Comparison of ENCODE assay signal across 9 mouse cellular contexts in the genomic region with DNA sequence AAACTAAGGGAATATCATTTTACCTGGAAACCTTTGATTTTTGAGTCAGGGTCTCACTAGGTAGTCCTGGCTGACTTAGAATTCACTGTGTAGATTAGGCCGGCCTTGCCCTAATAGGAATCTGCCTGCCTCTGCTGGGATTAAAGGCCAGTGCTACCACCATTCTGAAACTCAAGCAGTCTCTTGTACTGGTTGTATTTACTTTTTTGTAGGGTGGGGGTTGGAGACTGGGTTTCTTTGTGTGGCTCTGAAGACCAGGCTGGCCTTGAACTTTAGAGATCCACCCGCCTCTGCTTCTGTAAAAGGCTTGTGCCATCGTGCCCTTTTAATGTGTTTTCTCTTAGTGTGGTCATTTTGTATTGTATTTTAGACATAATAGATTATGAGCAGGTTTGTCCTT. TPM values are rescaled to one million over a fixed set of nuclear protein-coding genes. Genes with fewer than 3 reads are reported as not detected.
DNase-seq lines count a peak whose midpoint lies in the region; ATAC-seq and TF ChIP-seq lines count a peak whose summit lies in the region.
"Had no signal": no experiment of that assay in that cellular context is flagged by ENCODE, and none has a peak within 500 bp of the region (broad histone marks: within the 10 kb centered on the region; RNA-seq: fewer than 3 reads in every experiment).

No protein-coding gene starts in this region.

- H3K9ac ChIP-seq in kidney, embryonic 14.5 days (ENCODE audit: low read depth, low read length): peak overlapping the region; percentile 2; the same call in 1 of the 2 replicates
- 0 out of 2 replicates have a peak overlapping the region, but pooled peaks have one; percentile 22 for H3K9ac ChIP-seq in hindbrain, embryonic 15.5 days
- no peak overlapping the region for H3K9ac ChIP-seq in midbrain, embryonic 15.5 days

- peaks cover 21% of the 10 kb centered on the region for H3K36me3 ChIP-seq in kidney, embryonic 14.5 days (ENCODE audit: control insufficient read depth, insufficient read depth, low read length)
- H3K36me3 ChIP-seq in kidney, adult 2 months (ENCODE audit: control insufficient read depth, insufficient read depth, low read length): no peaks in the 10 kb centered on the region; the same call in 1 of the 2 replicates
- H3K36me3 ChIP-seq in hindbrain, embryonic 15.5 days: peaks cover 9% of the 10 kb centered on the region
- H3K36me3 ChIP-seq in midbrain, embryonic 15.5 days (replicated peaks): peaks cover 12% of the 10 kb centered on the region; the same call in 1 of the 2 replicates
- H3K36me3 ChIP-seq in thymus, adult 2 months (ENCODE audit: control insufficient read depth, insufficient read depth, low read length): peaks cover 19% of the 10 kb centered on the region

- whole genome bisulfite sequencing in kidney, embryonic 14.5 days: 57% methylated on average over 3 of the region's 3 CpGs
- 36% methylated on average over 3 of the region's 3 CpGs for WGBS in kidney, adult 2 months
- 55% methylated on average over 3 of the region's 3 CpGs for WGBS in hindbrain, embryonic 15.5 days
- 46% methylated on average over 3 of the region's 3 CpGs for WGBS in midbrain, embryonic 15.5 days
- WGBS in thymus, adult 2 months: 48% methylated on average over 3 of the region's 3 CpGs

- H3K4me1 ChIP-seq in kidney, embryonic 14.5 days (ENCODE audit: control insufficient read depth, insufficient read depth, low read length): peaks cover 9% of the 10 kb centered on the region; the same call in 1 of the 2 replicates
- peaks cover 6% of the 10 kb centered on the region; the same call in 1 of the 2 replicates for H3K4me1 ChIP-seq in kidney, adult 2 months (ENCODE audit: control insufficient read depth, insufficient read depth, low read length)
- H3K4me1 ChIP-seq in bone marrow macrophage, adult 2 months (ENCODE audit: control insufficient read depth, insufficient read depth, low read length): peaks cover 14% of the 10 kb centered on the region
- H3K4me1 ChIP-seq in hindbrain, embryonic 15.5 days (replicated peaks): peaks cover 29% of the 10 kb centered on the region
- H3K4me1 ChIP-seq in midbrain, embryonic 15.5 days: peaks cover 29% of the 10 kb centered on the region
- peaks cover 2% of the 10 kb centered on the region for H3K4me1 ChIP-seq in thymus, adult 2 months (replicated peaks; ENCODE audit: control insufficient read depth, insufficient read depth, low read length)

- H3K27me3 ChIP-seq in kidney, embryonic 14.5 days (ENCODE audit: control insufficient read depth, insufficient read depth, low read length): no peaks in the 10 kb centered on the region
- H3K27me3 ChIP-seq in kidney, adult 2 months (replicated peaks; ENCODE audit: control insufficient read depth, insufficient read depth, low read length): no peaks in the 10 kb centered on the region
- H3K27me3 ChIP-seq in hindbrain, embryonic 15.5 days: no peaks in the 10 kb centered on the region
- no peaks in the 10 kb centered on the region for H3K27me3 ChIP-seq in midbrain, embryonic 15.5 days (replicated peaks)
- no peaks in the 10 kb centered on the region for H3K27me3 ChIP-seq in thymus, adult 2 months (ENCODE audit: control insufficient read depth, insufficient read depth, low read length)

- peak overlapping the region; percentile 52 for H3K4me2 ChIP-seq in kidney, embryonic 14.5 days (replicated peaks; ENCODE audit: low read depth, low read length)
- H3K4me2 ChIP-seq in hindbrain, embryonic 15.5 days: peak overlapping the region; percentile 79
- H3K4me2 ChIP-seq in midbrain, embryonic 15.5 days: peak overlapping the region; percentile 92

- ATAC-seq in kidney, embryonic 14.5 days (ENCODE audit: low FRiP score, low TSS enrichment): no peak
- ATAC-seq in hindbrain, embryonic 15.5 days (ENCODE audit: low FRiP score, low read depth): no peak
- no peak for ATAC-seq in midbrain, embryonic 15.5 days (replicated peaks)
- ATAC-seq in granulocyte monocyte progenitor cell, adult 5-6 weeks (replicated peaks; ENCODE audit: poor library complexity, severe bottlenecking): no peak
- ATAC-seq in cerebellum, adult (ENCODE audit: insufficient number of reproducible peaks, low FRiP score, low TSS enrichment): no peak

- H3K27ac ChIP-seq in kidney, embryonic 14.5 days (ENCODE audit: low read depth, low read length): no peak overlapping the region
- no peak overlapping the region for H3K27ac ChIP-seq in kidney, adult 2 months (ENCODE audit: insufficient read depth, low read depth, low read length)
- H3K27ac ChIP-seq in bone marrow macrophage, adult 2 months (ENCODE audit: insufficient read depth, low read depth, low read length): no peak overlapping the region
- H3K27ac ChIP-seq in hindbrain, embryonic 15.5 days (replicated peaks): no peak overlapping the region
- no peak overlapping the region for H3K27ac ChIP-seq in midbrain, embryonic 15.5 days
- H3K27ac ChIP-seq in thymus, adult 2 months (ENCODE audit: control insufficient read depth, insufficient read depth, low read length): no peak overlapping the region

- H3K9me3 ChIP-seq in kidney, embryonic 14.5 days (ENCODE audit: control insufficient read depth, low read length): no peaks in the 10 kb centered on the region
- no peaks in the 10 kb centered on the region for H3K9me3 ChIP-seq in hindbrain, embryonic 15.5 days
- no peaks in the 10 kb centered on the region for H3K9me3 ChIP-seq in midbrain, embryonic 15.5 days

- no peak for TF ChIP-seq CTCF in kidney, adult 2 months (conservative IDR thresholded peaks at IDR 0.05; ENCODE audit: insufficient read depth, insufficient read length, low read depth, low read length)
- no peak for TF ChIP-seq CTCF in bone marrow macrophage, adult 2 months (IDR thresholded peaks at IDR 0.05; ENCODE audit: low read depth, low read length)
- no peak for TF ChIP-seq CTCF in thymus, adult 2 months (IDR thresholded peaks at IDR 0.05; ENCODE audit: borderline replicate concordance, control insufficient read depth, extremely low read depth, insufficient read depth, low read length, poor library complexity)

- no peak for DNase-seq in kidney, adult 2 months
- no peak for DNase-seq in thymus, adult 2 months
- DNase-seq: adrenal gland, adult 8-10 months had no signal

- peak overlapping the region; percentile 91 for H3K4me3 ChIP-seq in kidney, embryonic 14.5 days (ENCODE audit: low read length)
- no peak overlapping the region for H3K4me3 ChIP-seq in kidney, adult 2 months (ENCODE audit: insufficient read depth, low read depth, low read length)
- H3K4me3 ChIP-seq in bone marrow macrophage, adult 2 months (ENCODE audit: insufficient read depth, low read length): peak overlapping the region; percentile 49
- H3K4me3 ChIP-seq in hindbrain, embryonic 15.5 days: peak overlapping the region; percentile 93
- H3K4me3 ChIP-seq in midbrain, embryonic 15.5 days: peak overlapping the region; percentile 82
- no peak overlapping the region for H3K4me3 ChIP-seq in thymus, adult 2 months (ENCODE audit: control insufficient read depth, insufficient read depth, low read length)

- TF ChIP-seq POLR2A in kidney, adult 2 months (IDR thresholded peaks at IDR 0.05; ENCODE audit: low read depth, low read length): no peak
- TF ChIP-seq POLR2A in bone marrow macrophage, adult 2 months (IDR thresholded peaks at IDR 0.05; ENCODE audit: borderline replicate concordance, low read depth, low read length): no peak
- TF ChIP-seq POLR2A in thymus, adult 2 months (IDR thresholded peaks at IDR 0.05; ENCODE audit: control insufficient read depth, extremely low read depth, insufficient read depth, low read length, poor library complexity): no peak

RNA-seq across cellular contexts. Expression of gene Son, which starts 1.9 kb away (rescaled TPM):
- 160 and 167 TPM in 2 replicates for polyA plus RNA-seq in kidney, embryonic 14.5 days (2014; fragmentation: Nextera tagmentation; extraction: Ambion mirVana)
- polyA plus RNA-seq in kidney, adult 2 months (2012; rRNA removed): 78.0 and 81.9 TPM in 2 replicates
- polyA plus RNA-seq in bone marrow macrophage, adult 2 months (2012; ENCODE audit: insufficient read depth, insufficient read length, missing spikeins): 237 and 238 TPM in 2 replicates
- polyA plus RNA-seq in hindbrain, embryonic 15.5 days (2015; fragmentation: Nextera tagmentation; extraction: Ambion mirVana): 110 and 114 TPM in 2 replicates
- 118 and 128 TPM in 2 replicates for polyA plus RNA-seq in midbrain, embryonic 15.5 days (2015; fragmentation: Nextera tagmentation; extraction: Ambion mirVana)
- total RNA-seq in granulocyte monocyte progenitor cell, adult 5-6 weeks (2014; fragmentation: Nextera tagmentation): 326 and 356 TPM in 2 replicates
- 242 and 285 TPM in 2 replicates for total RNA-seq in granulocyte monocyte progenitor cell, adult 5-6 weeks (2017)
- 258 and 261 TPM in 2 replicates for polyA plus RNA-seq in thymus, adult 2 months (2012; rRNA removed)

RNA-seq across cellular contexts. Expression of gene Gart, which starts 2.5 kb away (rescaled TPM):
- 90.5 and 128 TPM in 2 replicates for polyA plus RNA-seq in kidney, embryonic 14.5 days (2014; fragmentation: Nextera tagmentation; extraction: Ambion mirVana)
- polyA plus RNA-seq in kidney, adult 2 months (2012; rRNA removed): 30.3 and 39.4 TPM in 2 replicates
- 27.6 and 31.6 TPM in 2 replicates for polyA plus RNA-seq in bone marrow macrophage, adult 2 months (2012; ENCODE audit: insufficient read depth, insufficient read length, missing spikeins)
- 56.7 and 59.1 TPM in 2 replicates for polyA plus RNA-seq in hindbrain, embryonic 15.5 days (2015; fragmentation: Nextera tagmentation; extraction: Ambion mirVana)
- 60.7 and 62.0 TPM in 2 replicates for polyA plus RNA-seq in midbrain, embryonic 15.5 days (2015; fragmentation: Nextera tagmentation; extraction: Ambion mirVana)
- total RNA-seq in granulocyte monocyte progenitor cell, adult 5-6 weeks (2014; fragmentation: Nextera tagmentation): 169 and 244 TPM in 2 replicates
- 443 and 453 TPM in 2 replicates for total RNA-seq in granulocyte monocyte progenitor cell, adult 5-6 weeks (2017)
- polyA plus RNA-seq in thymus, adult 2 months (2012; rRNA removed): 44.6 and 48.6 TPM in 2 replicates

RNA-seq across cellular contexts. Expression of gene Dnajc28, which starts 30.4 kb away (rescaled TPM):
- polyA plus RNA-seq in kidney, embryonic 14.5 days (2014; fragmentation: Nextera tagmentation; extraction: Ambion mirVana): 2.9 and 3.0 TPM in 2 replicates
- 3.9 and 5.9 TPM in 2 replicates for polyA plus RNA-seq in kidney, adult 2 months (2012; rRNA removed)
- 7.5 and 7.9 TPM in 2 replicates for polyA plus RNA-seq in bone marrow macrophage, adult 2 months (2012; ENCODE audit: insufficient read depth, insufficient read length, missing spikeins)
- 5.6 and 5.8 TPM in 2 replicates for polyA plus RNA-seq in hindbrain, embryonic 15.5 days (2015; fragmentation: Nextera tagmentation; extraction: Ambion mirVana)
- 7.1 and 7.8 TPM in 2 replicates for polyA plus RNA-seq in midbrain, embryonic 15.5 days (2015; fragmentation: Nextera tagmentation; extraction: Ambion mirVana)
- total RNA-seq in granulocyte monocyte progenitor cell, adult 5-6 weeks (2014; fragmentation: Nextera tagmentation): 2.4 and 2.8 TPM in 2 replicates
- total RNA-seq in granulocyte monocyte progenitor cell, adult 5-6 weeks (2017): 6.1 and 9.2 TPM in 2 replicates
- polyA plus RNA-seq in thymus, adult 2 months (2012; rRNA removed): 1.3 and 2.0 TPM in 2 replicates

RNA-seq across cellular contexts. Expression of gene Donson, which starts 39.3 kb away (rescaled TPM):
- 21.1 and 25.6 TPM in 2 replicates for polyA plus RNA-seq in kidney, embryonic 14.5 days (2014; fragmentation: Nextera tagmentation; extraction: Ambion mirVana)
- 2.3 and 2.5 TPM in 2 replicates for polyA plus RNA-seq in kidney, adult 2 months (2012; rRNA removed)
- 12.2 and 14.5 TPM in 2 replicates for polyA plus RNA-seq in bone marrow macrophage, adult 2 months (2012; ENCODE audit: insufficient read depth, insufficient read length, missing spikeins)
- 19.7 and 21.1 TPM in 2 replicates for polyA plus RNA-seq in hindbrain, embryonic 15.5 days (2015; fragmentation: Nextera tagmentation; extraction: Ambion mirVana)
- 19.8 and 20.5 TPM in 2 replicates for polyA plus RNA-seq in midbrain, embryonic 15.5 days (2015; fragmentation: Nextera tagmentation; extraction: Ambion mirVana)
- 13.1 and 23.0 TPM in 2 replicates for total RNA-seq in granulocyte monocyte progenitor cell, adult 5-6 weeks (2014; fragmentation: Nextera tagmentation)
- 20.8 and 32.8 TPM in 2 replicates for total RNA-seq in granulocyte monocyte progenitor cell, adult 5-6 weeks (2017)
- 19.5 and 28.8 TPM in 2 replicates for polyA plus RNA-seq in thymus, adult 2 months (2012; rRNA removed)

RNA-seq across cellular contexts. Expression of gene Tmem50b, which starts 51.6 kb away (rescaled TPM):
- polyA plus RNA-seq in kidney, embryonic 14.5 days (2014; fragmentation: Nextera tagmentation; extraction: Ambion mirVana): 20.0 and 34.7 TPM in 2 replicates
- 39.2 and 40.7 TPM in 2 replicates for polyA plus RNA-seq in kidney, adult 2 months (2012; rRNA removed)
- 78.7 and 80.3 TPM in 2 replicates for polyA plus RNA-seq in bone marrow macrophage, adult 2 months (2012; ENCODE audit: insufficient read depth, insufficient read length, missing spikeins)
- 99.3 and 105 TPM in 2 replicates for polyA plus RNA-seq in hindbrain, embryonic 15.5 days (2015; fragmentation: Nextera tagmentation; extraction: Ambion mirVana)
- polyA plus RNA-seq in midbrain, embryonic 15.5 days (2015; fragmentation: Nextera tagmentation; extraction: Ambion mirVana): 79.4 and 81.6 TPM in 2 replicates
- total RNA-seq in granulocyte monocyte progenitor cell, adult 5-6 weeks (2014; fragmentation: Nextera tagmentation): 56.8 and 64.9 TPM in 2 replicates
- 38.5 and 41.1 TPM in 2 replicates for total RNA-seq in granulocyte monocyte progenitor cell, adult 5-6 weeks (2017)
- 34.8 and 37.8 TPM in 2 replicates for polyA plus RNA-seq in thymus, adult 2 months (2012; rRNA removed)

Comparison
In these comparisons a context has a peak if more than half of its experiments do, and no peak if none do; other contexts are left out.
1. H3K4me3 ChIP-seq: peak in kidney, embryonic 14.5 days (single experiment), bone marrow macrophage, adult 2 months (single experiment), hindbrain, embryonic 15.5 days (single experiment) and midbrain, embryonic 15.5 days (single experiment); none in kidney, adult 2 months (single experiment) and thymus, adult 2 months (single experiment).
2. Peak in every context shown above with its lines, with median percentiles within 50 percentile points of each other: H3K4me2 ChIP-seq.